Mouse (Mus musculus) forebrain, embryonic 15.5 days (tissue): ENCODE results near the gene Sergef. TPM values are rescaled to one million over a fixed set of nuclear protein-coding genes. Genes with fewer than 3 reads are reported as not detected.

ENCODE experiments used
- ATAC-seq: fragments of 200-750 bp; cut with Nextera tagmentation; replicated peaks from 2 replicates; pipeline ENCODE4 v1.8.0; 2017; ENCODE audit warnings: mild to moderate bottlenecking, moderate TSS enrichment, moderate library complexity
- H3K27ac ChIP-seq: fragments of 300-500 bp; sonication (generic); replicated peaks from 2 replicates; pipeline ENCODE4 v1.5.1; 2015; ENCODE audit warnings: mild to moderate bottlenecking, inconsistent platforms
- H3K27me3 ChIP-seq: fragments of 300-500 bp; sonication (generic); 2 replicates; pipeline ENCODE4 v1.6.1; 2015; ENCODE audit warnings: inconsistent platforms
- H3K36me3 ChIP-seq: fragments of 300-500 bp; sonication (generic); 2 replicates; pipeline ENCODE4 v1.6.1; 2015; ENCODE audit warnings: mild to moderate bottlenecking, inconsistent platforms
- H3K4me1 ChIP-seq: fragments of 300-500 bp; sonication (generic); 2 replicates; pipeline ENCODE4 v1.6.1; 2015; ENCODE audit warnings: inconsistent platforms
- H3K4me2 ChIP-seq: fragments of 300-500 bp; sonication (generic); replicated peaks from 2 replicates; pipeline ENCODE4 v1.6.1; 2015; ENCODE audit warnings: mild to moderate bottlenecking, inconsistent platforms
- H3K4me3 ChIP-seq: fragments of 300-500 bp; sonication (generic); 2 replicates; pipeline ENCODE4 v1.5.1; 2015; ENCODE audit warnings: mild to moderate bottlenecking, inconsistent platforms
- H3K9ac ChIP-seq: fragments of 300-500 bp; sonication (generic); replicated peaks from 2 replicates; pipeline ENCODE4 v1.6.1; 2015; ENCODE audit warnings: mild to moderate bottlenecking, inconsistent platforms
- H3K9me3 ChIP-seq: fragments of 300-500 bp; sonication (generic); 2 replicates; pipeline ENCODE4 v1.6.1; 2016; ENCODE audit warnings: inconsistent platforms
- WGBS: fragments of 180-500 bp; shearing (Covaris S2); methylation state at CpG from one replicate; pipeline ENCODE4 v1.1.7; 2015; ENCODE audit warnings: mixed read lengths; 5-methylcytosine and 5-hydroxymethylcytosine counted together
- polyA plus RNA-seq: library from polyadenylated mRNA; unstranded; fragments of >200 nt; fragmentation: Nextera tagmentation; extraction: Ambion mirVana; gene quantifications from 2 replicates; pipeline ENCODE4 v1.2.1, GENCODE M21; 2015

Sergef gene
- polyA plus RNA-seq, 1 experiment from 2014 or later, result 29.4 TPM

DNA sequence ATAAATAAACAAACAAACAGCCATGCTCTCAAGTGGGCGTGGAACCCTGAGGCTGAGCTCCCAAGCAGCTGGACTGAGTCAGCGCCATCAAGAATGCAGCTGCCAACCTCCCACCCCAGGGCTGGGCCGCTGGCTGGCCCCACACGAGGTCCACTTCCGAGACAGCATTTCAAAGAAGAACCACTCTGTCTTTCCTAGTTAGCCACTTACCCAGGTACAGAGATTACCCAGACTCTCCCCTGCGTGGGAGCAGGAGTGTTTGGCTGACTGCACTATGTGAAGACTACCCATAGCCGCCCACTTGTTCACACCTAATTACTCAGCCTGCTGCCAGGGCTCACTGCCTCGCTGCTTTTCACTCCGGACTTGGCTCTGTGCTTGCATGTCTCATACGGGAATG is 26.5 kb downstream of the Sergef start:
- H3K4me1 ChIP-seq, result peaks cover 16% of the 10 kb centered on the region; the same call in 1 of the 2 replicates
- peaks cover 5% of the 10 kb centered on the region; the same call in 1 of the 2 replicates for H3K36me3 ChIP-seq
- no peaks in the 10 kb centered on the region for H3K9me3 ChIP-seq
- no peak overlapping the region for H3K4me3 ChIP-seq
- 73% methylated on average over 10 of the region's 10 CpGs for WGBS
- no peak overlapping the region for H3K4me2 ChIP-seq
- no peak overlapping the region for H3K27ac ChIP-seq
- H3K9ac ChIP-seq, result no peak overlapping the region
- H3K27me3 ChIP-seq, result no peaks in the 10 kb centered on the region
- ATAC-seq, result no peak; the same call in 1 of the 2 replicates

DNA sequence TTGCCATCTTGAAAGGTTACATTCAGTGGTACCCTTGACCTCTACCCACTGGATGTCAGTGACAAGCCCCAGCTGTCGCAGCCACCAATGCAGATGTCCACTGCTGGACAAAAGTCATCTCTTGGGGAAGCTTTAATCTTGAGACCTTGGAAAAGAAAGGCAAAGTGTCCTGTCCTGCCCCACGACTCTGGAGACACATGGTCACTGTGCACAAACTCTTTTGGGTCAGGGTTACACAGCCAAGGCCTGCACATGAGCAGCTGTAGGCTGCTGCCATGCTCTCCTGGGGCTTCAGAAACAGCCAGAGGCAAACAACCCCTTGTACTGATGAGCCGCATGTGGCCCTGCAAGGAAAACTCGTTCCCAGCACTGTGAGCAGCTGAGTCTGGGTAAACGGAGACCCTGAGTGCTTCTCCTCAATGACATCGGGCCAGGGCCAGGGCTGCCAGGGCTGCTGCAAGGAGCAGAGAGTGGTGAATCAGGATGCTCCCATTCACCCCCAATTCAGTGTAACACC is 27.1 kb downstream of the Sergef start:
- Histone ChIP-seq H3K36me3 (peaks cover 5% of the 10 kb centered on the region; the same call in 1 of the 2 replicates), H3K4me2 (no peak overlapping the region), H3K9me3 (no peaks in the 10 kb centered on the region), H3K27me3 (no peaks in the 10 kb centered on the region), H3K9ac (no peak overlapping the region), H3K4me1 (peaks cover 16% of the 10 kb centered on the region; the same call in 1 of the 2 replicates), H3K27ac (no peak overlapping the region), H3K4me3 (no peak overlapping the region)
- no peak for ATAC-seq
- WGBS, result 78% methylated on average over 6 of the region's 6 CpGs

DNA sequence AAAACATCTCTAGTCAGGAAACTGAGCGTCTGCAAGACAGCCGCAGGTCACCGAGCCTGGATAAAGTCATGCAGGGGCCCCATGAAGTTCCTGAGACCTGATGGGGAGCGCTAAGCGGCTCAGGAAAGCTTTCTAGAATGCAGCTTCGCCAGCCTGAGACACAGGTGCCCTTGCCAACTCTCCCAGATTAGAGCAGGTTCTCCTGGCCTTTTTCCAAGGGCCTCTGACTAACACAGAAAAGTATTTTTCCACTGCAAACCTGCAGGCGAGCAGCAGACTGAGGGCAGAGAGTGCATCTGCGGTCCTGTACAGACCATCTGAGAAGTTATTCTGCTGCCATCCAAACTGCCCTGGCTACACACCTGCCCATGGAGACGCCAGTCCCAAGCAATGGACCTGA is 27.6 kb downstream of the Sergef start:
- no peak overlapping the region for H3K4me3 ChIP-seq
- WGBS, result 65% methylated on average over 9 of the region's 9 CpGs
- no peaks in the 10 kb centered on the region for H3K27me3 ChIP-seq
- H3K9me3 ChIP-seq, result no peaks in the 10 kb centered on the region
- peaks cover 19% of the 10 kb centered on the region; the same call in 1 of the 2 replicates for H3K4me1 ChIP-seq
- peaks cover 5% of the 10 kb centered on the region; the same call in 1 of the 2 replicates for H3K36me3 ChIP-seq
- no peak overlapping the region for H3K9ac ChIP-seq
- no peak overlapping the region for H3K4me2 ChIP-seq
- H3K27ac ChIP-seq, result no peak overlapping the region
- no peak for ATAC-seq

DNA sequence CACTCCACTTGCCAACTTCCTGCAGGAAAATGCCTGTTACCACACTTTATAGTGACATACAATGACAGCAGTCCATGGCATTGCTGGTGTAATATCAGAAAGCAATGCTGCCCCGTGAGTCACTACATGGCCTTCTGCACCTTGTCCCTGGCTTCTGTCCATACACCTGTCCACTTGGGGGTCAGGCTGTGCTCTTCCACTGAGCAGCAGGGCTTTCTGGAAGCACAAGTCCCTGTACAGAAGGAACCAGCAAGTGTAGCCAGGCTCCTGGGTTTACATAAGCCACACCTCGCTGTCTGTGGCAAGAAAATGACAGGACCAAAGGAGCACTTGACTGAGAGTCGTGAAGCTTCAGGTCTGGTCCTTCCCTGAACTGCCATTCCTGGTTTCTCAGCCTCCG is 30.3 kb downstream of the Sergef start:
- peaks cover 23% of the 10 kb centered on the region; the same call in 1 of the 2 replicates for H3K4me1 ChIP-seq
- 91% methylated on average over 4 of the region's 4 CpGs for WGBS
- no peaks in the 10 kb centered on the region for H3K9me3 ChIP-seq
- H3K36me3 ChIP-seq, result peaks cover 3% of the 10 kb centered on the region; the same call in 1 of the 2 replicates
- no peaks in the 10 kb centered on the region for H3K27me3 ChIP-seq
- H3K9ac ChIP-seq, result no peak overlapping the region
- no peak overlapping the region for H3K4me3 ChIP-seq
- H3K27ac ChIP-seq, result no peak overlapping the region
- no peak overlapping the region for H3K4me2 ChIP-seq
- no peak for ATAC-seq

DNA sequence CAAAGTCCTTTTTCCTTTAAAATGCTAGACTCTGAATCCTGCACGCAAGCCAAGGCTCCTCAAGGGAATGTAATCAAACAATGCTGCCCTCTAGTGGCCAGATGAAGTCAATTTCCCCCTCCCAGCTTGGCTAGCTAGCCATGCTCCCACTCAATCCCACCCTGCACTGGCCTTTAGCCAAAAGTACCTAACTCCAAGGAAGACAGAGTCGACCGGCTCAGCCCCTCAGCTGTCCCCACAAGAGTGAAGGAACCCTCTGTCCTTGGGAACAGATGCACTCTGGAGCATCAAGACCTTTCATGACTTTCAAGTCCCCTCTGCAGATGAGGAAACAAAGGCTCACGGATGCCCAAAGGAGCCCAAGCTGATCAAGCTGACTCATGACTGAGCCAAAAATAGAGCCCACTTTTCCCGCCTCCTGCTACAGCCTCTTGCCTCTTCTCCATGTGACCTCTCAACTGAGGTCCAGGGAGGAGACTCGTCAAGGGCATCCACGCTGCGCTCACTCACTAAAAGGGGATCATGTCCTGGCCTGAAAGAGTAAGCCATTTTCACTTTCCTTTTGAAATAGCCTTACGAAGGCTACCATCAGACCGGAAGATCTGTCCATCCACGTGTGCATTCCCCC is 32.1 kb downstream of the Sergef start:
- Histone ChIP-seq H3K4me1 (peaks cover 21% of the 10 kb centered on the region), H3K9me3 (no peaks in the 10 kb centered on the region), H3K4me3 (no peak overlapping the region), H3K36me3 (peaks cover under 1% of the 10 kb centered on the region; the same call in 1 of the 2 replicates), H3K27me3 (no peaks in the 10 kb centered on the region), H3K4me2 (no peak overlapping the region), H3K9ac (no peak overlapping the region), H3K27ac (no peak overlapping the region)
- peak; percentile 36 for ATAC-seq
- WGBS, result 55% methylated on average over 11 of the region's 11 CpGs

DNA sequence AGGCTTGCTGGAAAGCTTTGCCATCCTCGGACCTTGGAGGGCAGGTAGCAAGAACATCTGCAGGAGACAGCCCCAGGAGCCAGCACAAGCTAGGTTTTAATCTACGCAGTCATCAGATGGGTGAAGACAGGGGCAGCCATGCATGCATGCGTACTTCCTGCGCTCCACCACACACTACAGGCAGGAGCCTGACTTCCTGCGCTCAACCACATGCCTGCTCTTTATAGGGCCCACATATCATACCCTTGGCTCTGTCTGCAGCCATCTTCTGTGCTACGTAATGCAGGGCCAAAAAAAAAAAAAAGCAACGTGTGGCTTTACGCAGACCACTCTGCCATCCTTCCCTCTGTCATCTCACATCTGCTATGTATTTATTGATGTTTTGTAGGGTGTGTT is 32.6 kb downstream of the Sergef start:
- no peak overlapping the region for H3K27ac ChIP-seq
- H3K9me3 ChIP-seq, result no peaks in the 10 kb centered on the region
- no peak overlapping the region for H3K4me3 ChIP-seq
- H3K27me3 ChIP-seq, result no peaks in the 10 kb centered on the region
- no peaks in the 10 kb centered on the region; the same call in 1 of the 2 replicates for H3K36me3 ChIP-seq
- ATAC-seq, result peak; percentile 39; the same call in 1 of the 2 replicates
- H3K9ac ChIP-seq, result no peak overlapping the region
- 64% methylated on average over 8 of the region's 8 CpGs for WGBS
- peaks cover 23% of the 10 kb centered on the region for H3K4me1 ChIP-seq
- no peak overlapping the region for H3K4me2 ChIP-seq

DNA sequence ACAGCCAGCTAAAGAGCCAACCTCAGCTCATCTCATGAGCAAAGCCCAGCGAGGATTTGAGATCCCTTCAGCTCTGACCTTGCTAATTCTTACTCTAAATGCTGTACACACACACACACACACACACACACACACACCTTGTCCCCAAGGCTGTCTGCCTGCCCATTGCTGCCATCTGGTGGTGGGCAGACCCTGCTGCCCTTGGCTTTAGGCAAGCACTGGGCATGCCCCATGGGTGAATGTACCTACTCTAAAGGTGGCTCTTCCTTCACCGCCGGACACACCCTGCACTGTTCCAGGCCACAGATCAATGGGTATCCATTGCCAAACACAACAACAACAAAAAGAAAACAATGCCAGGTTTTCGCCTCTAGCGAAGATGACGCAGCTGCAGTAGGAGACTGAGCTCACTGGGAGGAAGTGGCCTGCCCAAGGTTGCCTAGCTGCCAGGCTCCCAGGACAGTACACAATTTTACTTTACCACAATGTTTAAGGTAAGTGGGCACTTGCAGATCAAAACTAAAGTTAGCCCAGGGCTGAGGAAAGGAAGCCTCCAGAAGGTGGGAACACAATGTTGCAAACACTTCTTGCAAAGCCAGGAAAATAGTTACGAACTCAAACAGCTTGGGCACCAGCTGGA is 33.1 kb downstream of the Sergef start:
- H3K9ac ChIP-seq, result no peak overlapping the region
- WGBS, result 74% methylated on average over 7 of the region's 7 CpGs
- ATAC-seq, result peak; percentile 57
- no peak overlapping the region for H3K4me3 ChIP-seq
- no peaks in the 10 kb centered on the region for H3K9me3 ChIP-seq
- H3K4me2 ChIP-seq, result no peak overlapping the region
- H3K36me3 ChIP-seq, result no peaks in the 10 kb centered on the region; the same call in 1 of the 2 replicates
- H3K27me3 ChIP-seq, result no peaks in the 10 kb centered on the region
- H3K4me1 ChIP-seq, result peaks cover 25% of the 10 kb centered on the region
- no peak overlapping the region for H3K27ac ChIP-seq

DNA sequence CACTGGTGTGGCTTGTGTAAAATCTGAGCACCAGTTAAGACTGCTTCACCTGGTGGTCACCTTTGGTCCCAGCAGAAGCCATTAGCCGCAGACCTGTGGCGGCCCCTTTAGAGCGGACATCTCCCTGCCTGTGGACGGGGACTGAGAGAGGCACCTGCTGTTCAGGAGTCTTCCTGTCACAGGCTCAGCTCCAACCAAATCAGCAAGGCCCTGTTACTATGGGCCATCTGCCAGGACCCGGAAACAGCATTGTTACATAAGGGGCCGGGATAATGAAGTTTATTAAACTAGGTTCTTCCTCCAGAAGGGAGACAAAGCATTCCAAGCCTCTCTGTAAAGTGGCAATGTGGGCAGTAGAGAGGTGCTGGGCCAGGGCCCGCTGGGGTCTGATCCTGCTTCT is 36.6 kb downstream of the Sergef start:
- WGBS, result 62% methylated on average over 7 of the region's 7 CpGs
- H3K27ac ChIP-seq, result peak overlapping the region; percentile 66
- no peak for ATAC-seq
- no peak overlapping the region for H3K4me2 ChIP-seq
- no peak overlapping the region for H3K4me3 ChIP-seq
- no peak overlapping the region for H3K9ac ChIP-seq
- no peaks in the 10 kb centered on the region for H3K9me3 ChIP-seq
- peaks cover 34% of the 10 kb centered on the region for H3K4me1 ChIP-seq
- H3K36me3 ChIP-seq, result no peaks in the 10 kb centered on the region; the same call in 1 of the 2 replicates
- H3K27me3 ChIP-seq, result no peaks in the 10 kb centered on the region

DNA sequence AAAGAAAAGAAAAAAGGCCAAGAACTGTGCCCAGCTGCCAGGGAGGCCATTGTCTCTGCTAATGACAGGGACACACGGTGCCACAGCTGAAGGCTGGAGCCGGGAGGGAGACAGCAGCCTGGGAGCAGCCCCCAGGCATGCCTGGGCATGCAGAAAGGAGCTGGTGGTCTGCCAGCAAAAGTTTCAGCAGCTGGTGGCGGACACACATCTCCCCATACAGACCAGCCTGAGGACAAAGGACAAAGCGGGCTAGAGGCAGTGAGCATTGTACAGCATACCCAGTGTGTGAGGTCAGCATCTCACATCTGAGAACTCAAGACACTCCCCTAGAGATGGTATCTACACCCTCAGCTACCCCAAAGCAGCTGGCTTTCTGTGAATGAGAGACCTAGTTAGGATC is 37.5 kb downstream of the Sergef start:
- peak overlapping the region; percentile 66 for H3K27ac ChIP-seq
- 20% methylated on average over 4 of the region's 4 CpGs for WGBS
- peak; percentile 71 for ATAC-seq

DNA sequence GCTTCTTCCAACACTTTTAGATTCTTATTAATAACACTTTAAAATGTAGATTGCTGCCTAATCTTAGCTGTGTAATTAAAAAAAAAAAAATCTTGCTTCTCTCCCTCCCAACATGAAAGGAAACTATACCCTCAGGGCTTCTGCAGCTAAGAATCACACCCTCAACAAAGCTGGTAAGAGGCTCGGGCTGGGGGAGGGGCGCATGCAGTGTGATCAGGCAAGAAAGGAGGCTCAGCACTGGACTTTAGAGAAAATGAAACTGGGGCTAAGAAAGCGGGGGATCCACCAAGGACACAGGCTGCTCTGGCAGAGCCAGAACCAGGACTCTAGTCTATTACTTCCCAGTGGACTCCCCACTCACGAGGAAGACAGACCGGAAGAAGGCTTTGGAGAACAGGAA is 38.5 kb downstream of the Sergef start:
- Histone ChIP-seq H3K4me2 (no peak overlapping the region), H3K36me3 (no peaks in the 10 kb centered on the region; the same call in 1 of the 2 replicates), H3K4me1 (peaks cover 28% of the 10 kb centered on the region), H3K9ac (no peak overlapping the region), H3K4me3 (no peak overlapping the region), H3K9me3 (no peaks in the 10 kb centered on the region), H3K27ac (peak overlapping the region; percentile 66), H3K27me3 (no peaks in the 10 kb centered on the region)
- no peak for ATAC-seq
- 56% methylated on average over 5 of the region's 5 CpGs for WGBS

More for the DNA sequence above, 37.5 kb downstream of the Sergef start:
- Histone ChIP-seq H3K27me3 (no peaks in the 10 kb centered on the region), H3K4me3 (no peak overlapping the region), H3K4me2 (no peak overlapping the region), H3K9ac (no peak overlapping the region), H3K4me1 (peaks cover 33% of the 10 kb centered on the region), H3K9me3 (no peaks in the 10 kb centered on the region), H3K36me3 (no peaks in the 10 kb centered on the region; the same call in 1 of the 2 replicates)

DNA sequence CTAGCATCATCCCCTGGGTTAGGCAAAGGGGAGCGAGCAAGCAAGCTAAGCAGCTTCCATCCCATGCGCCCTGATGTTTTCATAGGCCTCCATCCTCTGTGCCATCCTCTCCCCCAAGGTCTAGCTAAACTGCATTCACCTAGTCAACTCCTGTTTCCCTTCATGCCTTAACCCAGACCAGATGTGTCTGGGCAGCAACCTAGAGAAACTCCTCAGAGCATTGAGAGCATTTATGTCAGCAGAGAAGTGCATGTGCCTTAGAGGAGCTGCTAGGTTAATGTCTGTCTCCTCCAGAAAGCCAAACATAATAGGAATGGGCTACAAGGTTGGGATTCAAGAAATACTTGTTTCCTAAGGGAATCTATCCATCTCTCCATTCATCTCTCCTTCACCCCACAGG is 42.6 kb downstream of the Sergef start:
- Histone ChIP-seq H3K4me3 (no peak overlapping the region), H3K9ac (no peak overlapping the region), H3K4me2 (no peak overlapping the region), H3K9me3 (no peaks in the 10 kb centered on the region), H3K36me3 (no peaks in the 10 kb centered on the region), H3K27ac (no peak overlapping the region), H3K4me1 (peaks cover 15% of the 10 kb centered on the region), H3K27me3 (no peaks in the 10 kb centered on the region)
- ATAC-seq, result no peak
- WGBS, result 94% methylated on average over 2 of the region's 2 CpGs

DNA sequence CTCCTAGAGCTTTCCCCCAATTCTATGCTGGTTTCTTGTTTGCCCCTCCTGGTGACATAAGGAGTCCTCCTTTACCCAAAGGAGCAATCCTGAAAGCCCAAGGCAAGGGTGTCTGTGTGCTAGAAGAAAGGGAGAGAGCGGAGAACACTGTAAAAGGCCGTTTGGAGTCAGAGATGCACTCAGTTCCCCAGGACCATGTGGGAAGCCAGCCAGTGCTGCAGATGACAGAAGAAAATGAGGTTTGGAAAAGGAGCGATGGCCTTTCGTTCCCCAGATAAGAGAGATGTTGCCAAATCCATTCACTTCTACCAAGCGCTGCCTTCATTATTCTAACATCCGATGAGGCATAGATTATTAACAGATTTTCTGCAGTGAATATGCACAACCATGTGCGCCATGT is 48.1 kb downstream of the Sergef start:
- no peak for ATAC-seq

More for the DNA sequence above, 48.1 kb downstream of the Sergef start:
- Histone ChIP-seq H3K9ac (no peak overlapping the region), H3K9me3 (no peaks in the 10 kb centered on the region), H3K27me3 (no peaks in the 10 kb centered on the region), H3K4me3 (no peak overlapping the region), H3K4me2 (no peak overlapping the region), H3K27ac (no peak overlapping the region), H3K4me1 (0 out of 2 replicates have a peak, but pooled peaks cover 3% of the 10 kb centered on the region), H3K36me3 (no peaks in the 10 kb centered on the region)
- WGBS, result 65% methylated on average over 7 of the region's 7 CpGs
